Mouse (Mus musculus) limb, embryonic 14.5 days (tissue): Measurements from ENCODE around the gene Klhl25. TPM values are rescaled to one million over a fixed set of nuclear protein-coding genes. Genes with fewer than 3 reads are reported as not detected.
A peak's percentile ranks its signal among the peaks of the same experiment; 100 is the strongest.
"Not testable (repeated sequence)": the region's sequence is repeated elsewhere in the genome, so short reads cannot be mapped to it uniquely, and the experiment has no call there.

Source experiments
- ATAC-seq: fragments of 200-750 bp; cut with Nextera tagmentation; 2 replicates; pipeline ENCODE4 v1.8.0; 2017; ENCODE audit warnings: low read depth, moderate number of reproducible peaks, moderate TSS enrichment; ENCODE audit not compliant: low FRiP score
- DNase-seq: peaks from one replicate; pipeline ENCODE4 v3.0.0-alpha.2; 2015; ENCODE audit warnings: low spot score
- H3K27ac ChIP-seq: fragments of 300-500 bp; sonication (generic); replicated peaks from 2 replicates; pipeline ENCODE4 v1.5.1; 2014; ENCODE audit warnings: low read depth, mild to moderate bottlenecking, low read length, moderate library complexity, mixed read lengths
- H3K27me3 ChIP-seq: fragments of 300-500 bp; sonication (generic); 2 replicates; pipeline ENCODE4 v1.6.1; 2014; ENCODE audit warnings: low read length, mixed read lengths; ENCODE audit not compliant: control insufficient read depth, insufficient read depth
- H3K36me3 ChIP-seq: fragments of 300-500 bp; sonication (generic); 2 replicates; pipeline ENCODE4 v1.6.1; 2014; ENCODE audit warnings: mild to moderate bottlenecking, low read length, moderate library complexity, mixed read lengths; ENCODE audit not compliant: control insufficient read depth, insufficient read depth
- H3K4me1 ChIP-seq: fragments of 300-500 bp; sonication (generic); 2 replicates; pipeline ENCODE4 v1.6.1; 2014; ENCODE audit warnings: antibody characterized with exemption, low read length, mixed read lengths; ENCODE audit not compliant: control insufficient read depth, insufficient read depth
- H3K4me2 ChIP-seq: fragments of 300-500 bp; sonication (generic); replicated peaks from 2 replicates; pipeline ENCODE4 v1.6.1; 2014; ENCODE audit warnings: low read depth, mild to moderate bottlenecking, low read length, moderate library complexity; ENCODE audit not compliant: severe bottlenecking
- H3K4me3 ChIP-seq: fragments of 300-500 bp; sonication (generic); replicated peaks from 2 replicates; pipeline ENCODE4 v1.5.1; 2014; ENCODE audit warnings: low read length
- H3K9ac ChIP-seq: fragments of 300-500 bp; sonication (generic); 2 replicates; pipeline ENCODE4 v1.6.1; 2014; ENCODE audit warnings: mild to moderate bottlenecking, low read depth, low read length, moderate library complexity; ENCODE audit not compliant: severe bottlenecking
- H3K9me3 ChIP-seq: fragments of 300-500 bp; sonication (generic); 2 replicates; pipeline ENCODE4 v1.6.1; 2016; ENCODE audit warnings: low read length; ENCODE audit not compliant: control insufficient read depth
- POLR2A ChIP-seq: fragments of 200-500 bp; IDR thresholded peaks from 2 replicates; pipeline ENCODE4 v1.8.0; 2012; ENCODE audit warnings: inconsistent platforms, mild to moderate bottlenecking, moderate library complexity, borderline replicate concordance; ENCODE audit not compliant: insufficient read depth, insufficient read length; ENCODE audit errors: extremely low read depth
- WGBS: fragments of 180-500 bp; shearing (Covaris S2); extraction: QIAGEN DNeasy Blood & Tissue Kit; methylation state at CpG from one replicate; pipeline ENCODE4 v1.1.7; 2014; 5-methylcytosine and 5-hydroxymethylcytosine counted together
- polyA plus RNA-seq, 2 experiments: library from polyadenylated mRNA; depleted of rRNA in 1 of 2; stranded (reverse) in 1 of 2; unstranded in 1 of 2; fragments of >200 nt; fragmentation: Nextera tagmentation in 1 of 2; extraction: Ambion mirVana in 1 of 2; gene quantifications; 2 replicates each; pipeline versions ENCODE4 v1.2.1 to v1.2.3; 2012 to 2014

Klhl25 gene
- polyA plus RNA-seq, 2 experiments, result 17.2 to 19.4 TPM

DNA sequence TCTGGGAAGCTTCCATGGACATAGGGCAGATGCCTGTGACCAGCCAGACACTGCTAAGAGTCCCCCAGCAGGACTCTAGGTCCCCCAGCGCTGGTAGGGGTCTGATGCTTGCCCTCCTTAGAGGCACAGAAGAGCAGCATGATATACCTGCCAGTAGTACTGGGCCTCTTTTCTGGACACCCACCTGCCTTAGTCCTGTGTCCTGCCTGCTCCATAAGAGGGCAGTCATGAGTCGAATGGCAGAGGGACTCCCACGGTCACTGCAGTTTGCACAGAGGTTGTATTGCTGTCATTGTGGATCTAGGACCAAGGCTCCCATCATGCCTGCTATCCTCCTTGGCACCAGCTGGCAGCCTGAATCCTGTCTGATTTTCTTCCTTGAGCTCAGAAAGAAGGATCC, 25.1 kb downstream of the Klhl25 start:
- DNase-seq (no peak), ATAC-seq (no peak)
- peaks cover 43% of the 10 kb centered on the region for H3K36me3 ChIP-seq
- no peaks in the 10 kb centered on the region for H3K4me1 ChIP-seq
- WGBS, result 70% methylated on average over 3 of the region's 3 CpGs
- no peaks in the 10 kb centered on the region for H3K9me3 ChIP-seq
- H3K4me2 ChIP-seq, result no peak overlapping the region
- no peak overlapping the region for H3K4me3 ChIP-seq
- H3K9ac ChIP-seq, result no peak overlapping the region
- TF ChIP-seq POLR2A, result no peak
- no peak overlapping the region for H3K27ac ChIP-seq
- H3K27me3 ChIP-seq, result no peaks in the 10 kb centered on the region

DNA sequence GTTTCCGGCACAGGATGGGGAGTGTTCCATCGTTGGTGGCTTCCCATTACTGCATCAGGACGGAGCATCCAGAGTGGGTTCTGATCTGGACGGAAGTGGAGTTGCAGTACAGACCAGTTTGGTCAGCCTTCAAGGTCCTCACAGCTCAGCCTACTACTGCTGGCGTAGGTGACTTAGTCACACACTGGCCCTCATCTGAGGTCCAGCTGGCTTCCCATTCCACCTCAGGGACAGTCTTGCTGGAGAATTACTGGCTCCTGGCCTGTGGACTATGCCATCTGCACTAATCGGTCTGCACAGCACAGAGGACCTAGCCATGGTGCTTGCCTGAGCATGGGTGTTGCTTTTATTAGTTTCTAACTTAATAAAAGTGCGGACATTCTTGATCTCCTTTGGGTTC, 25.6 kb downstream of the Klhl25 start:
- no peaks in the 10 kb centered on the region for H3K9me3 ChIP-seq
- H3K27ac ChIP-seq, result no peak overlapping the region
- no peak for DNase-seq
- no peaks in the 10 kb centered on the region for H3K4me1 ChIP-seq
- no peak overlapping the region for H3K4me3 ChIP-seq
- H3K4me2 ChIP-seq, result no peak overlapping the region
- H3K27me3 ChIP-seq, result no peaks in the 10 kb centered on the region
- no peak for TF ChIP-seq POLR2A
- no peak for ATAC-seq
- no peak overlapping the region for H3K9ac ChIP-seq
- 90% methylated on average over 7 of the region's 7 CpGs for WGBS
- H3K36me3 ChIP-seq, result peaks cover 43% of the 10 kb centered on the region

DNA sequence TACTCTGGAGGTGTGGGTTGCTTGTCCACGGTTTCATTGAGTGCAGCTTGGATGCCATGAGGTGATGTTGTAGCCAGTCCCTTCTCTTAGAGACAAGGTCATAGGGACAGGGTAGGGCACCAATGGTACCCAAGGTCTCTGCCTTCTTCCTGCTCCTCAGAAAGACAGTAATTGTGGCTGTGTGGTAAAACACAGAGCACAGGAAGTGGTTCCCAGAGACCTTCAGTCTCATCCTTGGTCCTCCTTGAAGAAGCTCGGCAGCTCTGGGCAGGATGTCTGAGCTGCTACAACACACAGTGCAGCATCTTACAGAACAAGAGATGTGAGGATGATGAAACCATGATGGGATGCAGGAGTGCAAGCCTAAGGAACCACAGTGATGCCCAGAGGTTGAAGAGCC, 31.3 kb downstream of the Klhl25 start:
- H3K4me3 ChIP-seq, DNase-seq, H3K4me1 ChIP-seq, H3K27me3 ChIP-seq, H3K9ac ChIP-seq, ATAC-seq, H3K9me3 ChIP-seq, H3K36me3 ChIP-seq, H3K27ac ChIP-seq, H3K4me2 ChIP-seq: not testable (repeated sequence)
- WGBS, result 85% methylated on average over 2 of the region's 2 CpGs

DNA sequence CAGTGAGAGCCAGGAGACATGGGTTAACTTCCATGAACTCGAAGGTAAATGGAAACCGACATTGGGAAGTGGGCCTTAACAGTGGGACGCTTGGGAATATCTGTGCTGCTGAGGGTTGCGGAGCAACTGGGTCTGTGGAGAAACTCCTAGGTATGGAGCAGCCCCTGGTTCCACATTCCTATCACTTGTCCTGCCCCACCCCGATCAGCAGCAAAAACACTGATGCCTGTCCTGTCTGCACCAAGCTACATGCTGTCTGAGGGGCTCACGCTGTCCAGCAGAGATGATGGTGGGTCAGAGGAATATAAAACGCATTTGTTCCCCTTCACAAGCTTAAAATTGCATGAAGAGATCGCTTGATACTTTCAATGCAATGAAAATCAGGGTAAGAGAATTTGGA, 32.1 kb downstream of the Klhl25 start:
- TF ChIP-seq POLR2A, result no peak
- Histone ChIP-seq H3K27me3 (no peaks in the 10 kb centered on the region), H3K36me3 (no peaks in the 10 kb centered on the region), H3K4me1 (no peaks in the 10 kb centered on the region), H3K9me3 (no peaks in the 10 kb centered on the region), H3K27ac (no peak overlapping the region), H3K4me2 (no peak overlapping the region), H3K4me3 (no peak overlapping the region), H3K9ac (no peak overlapping the region)
- no peak for ATAC-seq
- 57% methylated on average over 8 of the region's 8 CpGs for WGBS
- DNase-seq, result no peak

DNA sequence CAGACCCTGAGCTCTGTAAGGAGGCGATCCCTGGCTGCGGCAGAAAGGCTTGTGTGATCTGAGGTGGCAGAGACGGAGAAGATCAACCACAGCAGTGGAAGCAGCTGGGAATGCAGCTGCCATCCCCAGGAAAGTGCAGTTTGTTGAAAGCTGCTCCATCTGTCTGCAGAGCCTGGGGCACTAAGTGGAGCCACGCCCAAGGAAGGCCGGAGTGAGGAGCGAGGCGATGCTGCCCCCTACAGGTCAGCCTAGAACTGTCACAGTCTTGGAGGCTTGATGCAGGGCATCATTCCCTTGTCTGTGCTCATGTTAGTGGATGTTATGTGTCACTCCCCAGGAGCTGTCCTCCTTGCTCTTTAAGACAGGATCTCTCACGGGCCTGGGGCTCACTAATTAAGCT, 32.5 kb downstream of the Klhl25 start:
- Histone ChIP-seq H3K9me3 (no peaks in the 10 kb centered on the region), H3K4me2 (no peak overlapping the region), H3K27me3 (no peaks in the 10 kb centered on the region), H3K36me3 (no peaks in the 10 kb centered on the region), H3K9ac (no peak overlapping the region), H3K4me1 (no peaks in the 10 kb centered on the region), H3K4me3 (no peak overlapping the region), H3K27ac (no peak overlapping the region)
- TF ChIP-seq POLR2A, result no peak
- WGBS, result under 1% methylated on average over 8 of the region's 8 CpGs
- DNase-seq, result peak; percentile 90
- peak; percentile 86 for ATAC-seq

DNA sequence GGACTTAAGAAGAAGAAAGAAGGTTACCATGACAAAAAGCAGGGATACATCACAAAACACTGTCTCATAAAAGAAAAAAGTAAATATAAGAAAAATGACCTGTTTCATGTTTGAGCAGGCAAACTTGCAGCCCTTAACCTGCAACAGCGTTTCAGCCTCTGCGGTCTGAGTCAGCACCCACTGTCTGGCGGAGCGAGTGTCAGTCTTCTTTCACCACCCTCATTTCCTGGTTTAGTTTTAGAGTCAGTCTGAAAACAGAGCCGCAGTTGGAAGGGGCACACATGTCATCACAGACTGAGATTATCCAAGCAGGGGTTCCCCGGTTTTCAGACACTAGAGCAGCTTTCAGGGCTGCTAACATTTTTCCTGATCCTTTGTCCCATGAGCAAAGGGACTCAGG, 33.3 kb downstream of the Klhl25 start:
- H3K4me3 ChIP-seq, result no peak overlapping the region
- ATAC-seq (no peak), DNase-seq (no peak)
- H3K27ac ChIP-seq, result no peak overlapping the region
- no peak overlapping the region for H3K4me2 ChIP-seq
- no peak overlapping the region for H3K9ac ChIP-seq
- 67% methylated on average over 6 of the region's 6 CpGs for WGBS
- no peaks in the 10 kb centered on the region for H3K36me3 ChIP-seq
- no peaks in the 10 kb centered on the region for H3K27me3 ChIP-seq
- H3K9me3 ChIP-seq, result no peaks in the 10 kb centered on the region
- no peak for TF ChIP-seq POLR2A
- H3K4me1 ChIP-seq, result no peaks in the 10 kb centered on the region
